12 mouse cellular contexts compared by ENCODE assay signal in genomic region chr5:76540181-76540580, GRCm38 (mm10). TPM values are rescaled to one million over a fixed set of nuclear protein-coding genes. Genes with fewer than 3 reads are reported as not detected.
DNase-seq lines count a peak whose midpoint lies in the region; ATAC-seq and TF ChIP-seq lines count a peak whose summit lies in the region.
"Had no signal": no experiment of that assay in that cellular context is flagged by ENCODE, and none has a peak within 500 bp of the region (broad histone marks: within the 10 kb centered on the region; RNA-seq: fewer than 3 reads in every experiment).

No protein-coding gene starts in this region.

- TF ChIP-seq POLR2A in embryonic fibroblast, embryonic 13.5 days (IDR thresholded peaks at IDR 0.05; ENCODE audit: low read depth, low read length) = no peak

- no peak for ATAC-seq in megakaryocyte, adult 5-6 weeks (ENCODE audit: poor library complexity, severe bottlenecking)
- ATAC-seq: activated CD4-positive, CD25-positive, alpha-beta regulatory T cell, adult 4 months had no signal

- DNase-seq in left cerebral cortex, adult 11 months (ENCODE audit: low spot score) = peak; percentile 41
- no peak for DNase-seq in left cerebral cortex, postnatal 4 days
- DNase-seq in adipocyte (ENCODE audit: low spot score) = peak; percentile 85
- peak; percentile 39 to 47 for DNase-seq in left cerebral cortex, postnatal 36 days (ENCODE audit: low spot score in 2 of 2)
- no peak for DNase-seq in cerebellum, postnatal 36 days
- DNase-seq in embryo, embryonic 11 days = no peak
- DNase-seq: liver, embryonic 13.5 days; thymus, adult 18-20 months had no signal

- peak overlapping the region; percentile 87 for H3K27ac ChIP-seq in embryonic fibroblast, embryonic 13.5 days (ENCODE audit: insufficient read depth, low read length)
- H3K27ac ChIP-seq: liver, embryonic 13.5 days had no signal

- no peak for TF ChIP-seq CTCF in embryonic fibroblast, embryonic 13.5 days (IDR thresholded peaks at IDR 0.05; ENCODE audit: borderline replicate concordance, insufficient read depth, low read length)

- peaks cover 3% of the 10 kb centered on the region for H3K4me1 ChIP-seq in embryonic fibroblast, embryonic 13.5 days (ENCODE audit: control insufficient read depth, insufficient read depth, low read length)
- H3K4me1 ChIP-seq: liver, embryonic 13.5 days had no signal

- intact Hi-C loops in left cerebral cortex, postnatal 4 days (cut with DNase I) = loop anchor here (10.0 kb wide), 1 partner anchor 295 kb away; no protein-coding TSS in a partner anchor
- intact Hi-C loops in left cerebral cortex, postnatal 36 days (cut with DNase I) = no loop called here

- H3K4me3 ChIP-seq in embryonic fibroblast, embryonic 13.5 days (ENCODE audit: insufficient read depth, low read length) = no peak overlapping the region
- H3K4me3 ChIP-seq: liver, embryonic 13.5 days had no signal

RNA-seq across cellular contexts. Expression of gene Exoc1, which starts 11.1 kb away (rescaled TPM):
- total RNA-seq in left cerebral cortex, postnatal 4 days (2021) = 100 to 1,000 TPM in 1 of 2 experiments, 10 to 100 TPM in 1; 97.5 to 103 TPM
- polyA plus RNA-seq in embryonic fibroblast, embryonic 13.5 days (2011; ENCODE audit: insufficient read length, low read depth, missing spikeins) = 38.3 and 43.2 TPM in 2 replicates
- total RNA-seq in left cerebral cortex, postnatal 36 days (2021) = 10 to 100 TPM; 50.7 to 55.1 TPM
- total RNA-seq in megakaryocyte, adult 5-6 weeks (2015) = 54.5 and 68.7 TPM in 2 replicates
- 64.4 and 85.9 TPM in 2 replicates for total RNA-seq in megakaryocyte, adult 5-6 weeks (2017)

RNA-seq across cellular contexts. Expression of gene Cep135, which starts 48.3 kb away (rescaled TPM):
- total RNA-seq in left cerebral cortex, postnatal 4 days (2021) = 1 to 10 TPM; 8.9 to 10.0 TPM
- polyA plus RNA-seq in embryonic fibroblast, embryonic 13.5 days (2011; ENCODE audit: insufficient read length, low read depth, missing spikeins) = 7.4 and 9.7 TPM in 2 replicates
- 1 to 10 TPM; 5.2 to 6.7 TPM for total RNA-seq in left cerebral cortex, postnatal 36 days (2021)
- 11.0 and 11.2 TPM in 2 replicates for total RNA-seq in megakaryocyte, adult 5-6 weeks (2015)
- 17.6 and 23.2 TPM in 2 replicates for total RNA-seq in megakaryocyte, adult 5-6 weeks (2017)

RNA-seq across cellular contexts. Expression of gene Gm7271, which starts 56.3 kb away (rescaled TPM):
- total RNA-seq in left cerebral cortex, postnatal 4 days (2021) = not detected
- not detected in 2 replicates for polyA plus RNA-seq in embryonic fibroblast, embryonic 13.5 days (2011; ENCODE audit: insufficient read length, low read depth, missing spikeins)
- total RNA-seq in left cerebral cortex, postnatal 36 days (2021) = not detected
- total RNA-seq in megakaryocyte, adult 5-6 weeks (2015) = not detected in 2 replicates
- total RNA-seq in megakaryocyte, adult 5-6 weeks (2017) = not detected in 2 replicates
- polyA plus RNA-seq: activated CD4-positive, CD25-positive, alpha-beta regulatory T cell, adult 4 months; intestine, embryonic 14.5 days; liver, embryonic 13.5 days had no signal

Comparison
In these comparisons a context has a peak if more than half of its experiments do, and no peak if none do; other contexts are left out.
1. DNase-seq: peak in left cerebral cortex, adult 11 months (single experiment), adipocyte (single experiment) and left cerebral cortex, postnatal 36 days (2 of 2); none in left cerebral cortex, postnatal 4 days (single experiment), cerebellum, postnatal 36 days (0 of 2) and embryo, embryonic 11 days (single experiment).